8 mouse cellular contexts compared by ENCODE assay signal in genomic region chr10:20907044-20907443, GRCm38 (mm10). TPM values are rescaled to one million over a fixed set of nuclear protein-coding genes. Genes with fewer than 3 reads are reported as not detected.
DNase-seq lines count a peak whose midpoint lies in the region; ATAC-seq and TF ChIP-seq lines count a peak whose summit lies in the region.

No protein-coding gene starts in this region.

- no peak overlapping the region for H3K9ac ChIP-seq in heart, embryonic 11.5 days (ENCODE audit: low read depth, low read length)

- 0 out of 2 replicates have a peak overlapping the region, but pooled peaks have one; percentile 0 for H3K4me2 ChIP-seq in heart, embryonic 11.5 days

- peaks cover 7% of the 10 kb centered on the region for H3K4me1 ChIP-seq in G1E (ENCODE audit: insufficient read depth, low read depth, low read length)
- peaks cover 10% of the 10 kb centered on the region for H3K4me1 ChIP-seq in heart, embryonic 11.5 days (ENCODE audit: control insufficient read depth, insufficient read depth, low read length)

- peak; percentile 95 for DNase-seq in heart, adult 11 months
- no peak for DNase-seq in heart, postnatal 25 days (ENCODE audit: low spot score)
- no peak for DNase-seq in G1E (ENCODE audit: low spot score)
- DNase-seq in lung, postnatal 36 days: peak; percentile 15
- no peak for DNase-seq in layer of hippocampus, adult 9-10 months (ENCODE audit: low spot score)
- DNase-seq in left cerebral cortex, postnatal 25 days (ENCODE audit: low spot score in 2 of 2): no peak
- no peak for DNase-seq in layer of hippocampus, adult 11-12 months (ENCODE audit: low spot score)

- intact Hi-C loops in heart, postnatal 25 days (cut with DNase I): no loop called here
- intact Hi-C loops in left cerebral cortex, postnatal 25 days (cut with DNase I): no loop called here

- H3K27ac ChIP-seq in heart, embryonic 11.5 days (ENCODE audit: low read depth, low read length): peak overlapping the region; percentile 46; the same call in 1 of the 2 replicates

- TF ChIP-seq CTCF in G1E (IDR thresholded peaks at IDR 0.05; ENCODE audit: low read depth, low read length): no peak

- no peaks in the 10 kb centered on the region for H3K36me3 ChIP-seq in G1E (replicated peaks)
- no peaks in the 10 kb centered on the region for H3K36me3 ChIP-seq in heart, embryonic 11.5 days (ENCODE audit: control insufficient read depth, insufficient read depth, low read length)

- peaks cover 13% of the 10 kb centered on the region for H3K27me3 ChIP-seq in G1E (ENCODE audit: insufficient read depth, low read length)
- H3K27me3 ChIP-seq in heart, embryonic 11.5 days (ENCODE audit: control insufficient read depth, insufficient read depth, low read length): no peaks in the 10 kb centered on the region

- no peaks in the 10 kb centered on the region for H3K9me3 ChIP-seq in G1E (replicated peaks)
- no peaks in the 10 kb centered on the region for H3K9me3 ChIP-seq in heart, embryonic 11.5 days (replicated peaks; ENCODE audit: control insufficient read depth, low read length)

- 25% methylated on average over 6 of the region's 6 CpGs for WGBS in heart, embryonic 11.5 days (ENCODE audit: insufficient replicate concordance)

- 0 out of 2 replicates have a peak, but pooled peaks have one; percentile 15 for ATAC-seq in G1E (ENCODE audit: extremely low read depth, insufficient number of reproducible peaks, low FRiP score, poor library complexity, severe bottlenecking)
- ATAC-seq in heart, embryonic 11.5 days (replicated peaks; ENCODE audit: insufficient number of reproducible peaks, low FRiP score, low TSS enrichment): peak; percentile 83

- no peak overlapping the region for H3K4me3 ChIP-seq in G1E (ENCODE audit: low read depth, low read length)
- no peak overlapping the region for H3K4me3 ChIP-seq in heart, embryonic 11.5 days (ENCODE audit: low read depth, low read length)

RNA-seq across cellular contexts. Expression of gene Ahi1, which starts 45.3 kb away (rescaled TPM):
- total RNA-seq in heart, postnatal 25 days (2021): 1 to 10 TPM; 1.6 to 1.9 TPM
- total RNA-seq in G1E (2014; fragmentation: Nextera tagmentation) (46.8 and 48.7 TPM in 2 replicates), G1E (2017) (16.3 and 17.2 TPM in 2 replicates)
- 6.2 and 6.5 TPM in 2 replicates for polyA plus RNA-seq in G1E (2012)
- polyA plus RNA-seq in heart, embryonic 11.5 days (2014; fragmentation: Nextera tagmentation; extraction: Ambion mirVana): 6.5 and 6.7 TPM in 2 replicates
- total RNA-seq in left cerebral cortex, postnatal 25 days (2021): 100 to 1,000 TPM; 154 to 175 TPM

Comparison
In these comparisons a context has a peak if more than half of its experiments do, and no peak if none do; other contexts are left out.
1. DNase-seq: peak in heart, adult 11 months (single experiment) and lung, postnatal 36 days (single experiment); none in heart, postnatal 25 days (single experiment), G1E (single experiment), layer of hippocampus, adult 9-10 months (single experiment), left cerebral cortex, postnatal 25 days (0 of 2) and layer of hippocampus, adult 11-12 months (single experiment).
2. RNA of gene Ahi1, which starts 45.3 kb away (total RNA-seq): 154 to 175 TPM in left cerebral cortex, postnatal 25 days and 16.3 to 48.7 TPM in G1E; 1.6 to 1.9 TPM in heart, postnatal 25 days; every median in the first group is over 4 times any median in the second.